ENCODE assay signal across 12 mouse cellular contexts in the genomic region with DNA sequence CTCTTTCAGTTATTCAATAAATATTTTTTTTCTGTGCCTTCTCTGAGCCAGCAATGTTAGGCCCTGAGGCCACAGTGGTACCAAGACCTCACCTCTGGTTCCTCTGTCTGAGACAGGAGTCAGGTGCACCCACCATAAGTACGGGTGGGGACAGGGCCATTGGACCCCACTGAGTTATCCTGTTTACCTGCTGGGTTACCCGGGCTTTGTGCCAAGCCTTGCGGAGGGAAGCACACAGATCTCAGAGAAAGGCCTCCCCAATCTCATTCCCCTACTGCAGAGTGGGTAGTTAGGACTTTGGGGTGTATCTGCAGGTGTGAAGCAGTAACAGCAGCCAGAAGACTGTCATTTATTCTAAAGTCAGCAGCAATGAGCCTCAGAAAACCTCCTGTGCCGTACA. TPM values are rescaled to one million over a fixed set of nuclear protein-coding genes. Genes with fewer than 3 reads are reported as not detected.
A peak's percentile ranks its signal among the peaks of the same experiment; 100 is the strongest.
DNase-seq lines count a peak whose midpoint lies in the region; ATAC-seq and TF ChIP-seq lines count a peak whose summit lies in the region.
"Had no signal": no experiment of that assay in that cellular context is flagged by ENCODE, and none has a peak within 500 bp of the region (broad histone marks: within the 10 kb centered on the region; RNA-seq: fewer than 3 reads in every experiment).

No protein-coding gene starts in this region.

- no peak for ATAC-seq in heart, embryonic 11.5 days (replicated peaks; ENCODE audit: insufficient number of reproducible peaks, low FRiP score, low TSS enrichment)
- ATAC-seq in intestine, embryonic 16.5 days: no peak
- no peak for ATAC-seq in megakaryocyte-erythroid progenitor cell, adult 5-6 weeks (replicated peaks; ENCODE audit: low FRiP score, low TSS enrichment, poor library complexity, severe bottlenecking)

- peak overlapping the region; percentile 85 for H3K27ac ChIP-seq in heart, embryonic 11.5 days (ENCODE audit: low read depth, low read length)
- peak overlapping the region; percentile 29; the same call in 1 of the 2 replicates for H3K27ac ChIP-seq in layer of hippocampus, adult 2 months
- 0 out of 2 replicates have a peak overlapping the region, but pooled peaks have one; percentile 31 for H3K27ac ChIP-seq in intestine, embryonic 16.5 days (ENCODE audit: low read length)
- H3K27ac ChIP-seq: liver, embryonic 15.5 days; midbrain, embryonic 12.5 days had no signal

- H3K36me3 ChIP-seq in heart, embryonic 11.5 days (ENCODE audit: control insufficient read depth, insufficient read depth, low read length): 0 out of 2 replicates have a peak, but pooled peaks cover 9% of the 10 kb centered on the region
- H3K36me3 ChIP-seq in intestine, embryonic 16.5 days (ENCODE audit: control insufficient read depth, insufficient read depth, low read length): no peaks in the 10 kb centered on the region

- no peak overlapping the region for H3K4me2 ChIP-seq in heart, embryonic 11.5 days
- H3K4me2 ChIP-seq in intestine, embryonic 16.5 days (ENCODE audit: low read depth, low read length): no peak overlapping the region
- H3K4me2 ChIP-seq: liver, embryonic 15.5 days; midbrain, embryonic 12.5 days had no signal

- no peaks in the 10 kb centered on the region for H3K9me3 ChIP-seq in heart, embryonic 11.5 days (replicated peaks; ENCODE audit: control insufficient read depth, low read length)
- H3K9me3 ChIP-seq in intestine, embryonic 16.5 days (ENCODE audit: control insufficient read depth, low read length): no peaks in the 10 kb centered on the region
- H3K9me3 ChIP-seq: liver, embryonic 15.5 days; midbrain, embryonic 12.5 days had no signal

- WGBS in heart, embryonic 11.5 days (ENCODE audit: insufficient replicate concordance): 92% methylated on average over 4 of the region's 4 CpGs
- WGBS in intestine, embryonic 16.5 days: 75% methylated on average over 4 of the region's 4 CpGs

- no peak for DNase-seq in heart, postnatal 4 days
- no peak for DNase-seq in layer of hippocampus, adult 2 months (ENCODE audit: low spot score in 2 of 2)
- DNase-seq in layer of hippocampus, postnatal 14 days (ENCODE audit: low spot score in 2 of 2): no peak
- DNase-seq in cerebellum, postnatal 36 days: peak; percentile 48 to 51
- DNase-seq in right cerebral cortex, adult 18-20 months: no peak
- DNase-seq: kidney, postnatal 25 days; thymus, postnatal 14 days had no signal

- no peak for TF ChIP-seq CTCF in layer of hippocampus, adult 2 months (conservative IDR thresholded peaks at IDR 0.05)

- H3K4me3 ChIP-seq in heart, embryonic 11.5 days (ENCODE audit: low read depth, low read length): no peak overlapping the region
- no peak overlapping the region for H3K4me3 ChIP-seq in layer of hippocampus, adult 2 months
- no peak overlapping the region for H3K4me3 ChIP-seq in intestine, embryonic 16.5 days (ENCODE audit: low read length)
- H3K4me3 ChIP-seq: liver, embryonic 15.5 days; midbrain, embryonic 12.5 days had no signal

- no peaks in the 10 kb centered on the region for H3K27me3 ChIP-seq in heart, embryonic 11.5 days (ENCODE audit: control insufficient read depth, insufficient read depth, low read length)
- no peaks in the 10 kb centered on the region for H3K27me3 ChIP-seq in intestine, embryonic 16.5 days (replicated peaks; ENCODE audit: control insufficient read depth, insufficient read depth, low read length)
- H3K27me3 ChIP-seq: liver, embryonic 15.5 days; midbrain, embryonic 12.5 days had no signal

- peaks cover 23% of the 10 kb centered on the region for H3K4me1 ChIP-seq in heart, embryonic 11.5 days (ENCODE audit: control insufficient read depth, insufficient read depth, low read length)
- 0 out of 2 replicates have a peak, but pooled peaks cover 3% of the 10 kb centered on the region for H3K4me1 ChIP-seq in intestine, embryonic 16.5 days (ENCODE audit: control insufficient read depth, insufficient read depth, low read length)
- H3K4me1 ChIP-seq: midbrain, embryonic 12.5 days had no signal

- peak overlapping the region; percentile 47; the same call in 1 of the 2 replicates for H3K9ac ChIP-seq in heart, embryonic 11.5 days (ENCODE audit: low read depth, low read length)
- no peak overlapping the region for H3K9ac ChIP-seq in intestine, embryonic 16.5 days (ENCODE audit: low read depth, low read length)
- H3K9ac ChIP-seq: liver, embryonic 15.5 days; midbrain, embryonic 12.5 days had no signal

RNA-seq across cellular contexts. Expression of gene Dusp1, which starts 50.0 kb away (rescaled TPM):
- 30.0 and 33.9 TPM in 2 replicates for polyA plus RNA-seq in heart, embryonic 11.5 days (2014; fragmentation: Nextera tagmentation; extraction: Ambion mirVana)
- total RNA-seq in heart, postnatal 4 days (2021): 10 to 100 TPM; 66.9 to 69.5 TPM
- 10 to 100 TPM; 14.9 to 20.9 TPM for total RNA-seq in layer of hippocampus, adult 2 months (2021)
- total RNA-seq in layer of hippocampus, postnatal 14 days (2021): 10 to 100 TPM; 20.3 to 24.3 TPM
- 12.2 and 14.4 TPM in 2 replicates for polyA plus RNA-seq in intestine, embryonic 16.5 days (2015; fragmentation: Nextera tagmentation; extraction: Ambion mirVana)
- 18.4 and 29.1 TPM in 2 replicates for total RNA-seq in megakaryocyte-erythroid progenitor cell, adult 5-6 weeks (2014; fragmentation: Nextera tagmentation)
- total RNA-seq in megakaryocyte-erythroid progenitor cell, adult 5-6 weeks (2017): 73.3 and 79.0 TPM in 2 replicates

RNA-seq across cellular contexts. Expression of gene Ergic1, which starts 50.6 kb away (rescaled TPM):
- polyA plus RNA-seq in heart, embryonic 11.5 days (2014; fragmentation: Nextera tagmentation; extraction: Ambion mirVana): 147 TPM in 2 replicates
- 100 to 1,000 TPM; 109 to 115 TPM for total RNA-seq in heart, postnatal 4 days (2021)
- total RNA-seq in layer of hippocampus, adult 2 months (2021): 100 to 1,000 TPM; 121 to 124 TPM
- total RNA-seq in layer of hippocampus, postnatal 14 days (2021): 100 to 1,000 TPM; 132 to 144 TPM
- polyA plus RNA-seq in intestine, embryonic 16.5 days (2015; fragmentation: Nextera tagmentation; extraction: Ambion mirVana): 88.6 and 91.2 TPM in 2 replicates
- total RNA-seq in megakaryocyte-erythroid progenitor cell, adult 5-6 weeks (2014; fragmentation: Nextera tagmentation): 51.7 and 55.0 TPM in 2 replicates
- total RNA-seq in megakaryocyte-erythroid progenitor cell, adult 5-6 weeks (2017): 31.6 and 40.3 TPM in 2 replicates

RNA-seq across cellular contexts. Expression of gene Atp6v0e, which starts 51.1 kb away (rescaled TPM):
- 189 and 204 TPM in 2 replicates for polyA plus RNA-seq in heart, embryonic 11.5 days (2014; fragmentation: Nextera tagmentation; extraction: Ambion mirVana)
- total RNA-seq in heart, postnatal 4 days (2021): 10 to 100 TPM; 85.3 to 85.5 TPM
- total RNA-seq in layer of hippocampus, adult 2 months (2021): 10 to 100 TPM; 47.0 to 56.7 TPM
- total RNA-seq in layer of hippocampus, postnatal 14 days (2021): 10 to 100 TPM; 53.8 to 59.3 TPM
- 311 and 334 TPM in 2 replicates for polyA plus RNA-seq in intestine, embryonic 16.5 days (2015; fragmentation: Nextera tagmentation; extraction: Ambion mirVana)
- total RNA-seq in megakaryocyte-erythroid progenitor cell, adult 5-6 weeks (2014; fragmentation: Nextera tagmentation): 212 and 213 TPM in 2 replicates
- total RNA-seq in megakaryocyte-erythroid progenitor cell, adult 5-6 weeks (2017): 270 and 362 TPM in 2 replicates

Comparison
In these comparisons a context has a peak if more than half of its experiments do, and no peak if none do; other contexts are left out.
1. H3K27ac ChIP-seq: peak in every context shown above with its lines; median percentile 85 in heart, embryonic 11.5 days; 31 in intestine, embryonic 16.5 days; 29 in layer of hippocampus, adult 2 months.
2. DNase-seq: peak in cerebellum, postnatal 36 days (2 of 2); none in heart, postnatal 4 days (single experiment), layer of hippocampus, adult 2 months (0 of 2), layer of hippocampus, postnatal 14 days (0 of 2) and right cerebral cortex, adult 18-20 months (single experiment).